Mouse (Mus musculus) forebrain, embryonic 11.5 days (tissue): Measurements from ENCODE around the gene Gm10643. TPM values are rescaled to one million over a fixed set of nuclear protein-coding genes. Genes with fewer than 3 reads are reported as not detected.

Experiments used
- ATAC-seq: fragments of 200-750 bp; cut with Nextera tagmentation; replicated peaks from 2 replicates; pipeline ENCODE4 v1.8.0; 2017; ENCODE audit warnings: moderate TSS enrichment; ENCODE audit not compliant: low FRiP score
- DNase-seq: peaks from one replicate; pipeline ENCODE4 v3.0.0-alpha.2; 2017; ENCODE audit warnings: low spot score
- H3K27ac ChIP-seq: fragments of 300-500 bp; sonication (generic); 2 replicates; pipeline ENCODE4 v1.5.1; 2014; ENCODE audit warnings: low read depth, low read length
- H3K27me3 ChIP-seq: fragments of 300-500 bp; sonication (generic); 2 replicates; pipeline ENCODE4 v1.6.1; 2014; ENCODE audit warnings: mild to moderate bottlenecking, low read length, mixed read lengths; ENCODE audit not compliant: control insufficient read depth, insufficient read depth
- H3K36me3 ChIP-seq: fragments of 300-500 bp; sonication (generic); 2 replicates; pipeline ENCODE4 v1.6.1; 2014; ENCODE audit warnings: mild to moderate bottlenecking, low read length, moderate library complexity, mixed read lengths; ENCODE audit not compliant: control insufficient read depth, insufficient read depth
- H3K4me1 ChIP-seq: fragments of 300-500 bp; sonication (generic); replicated peaks from 2 replicates; pipeline ENCODE4 v1.6.1; 2014; ENCODE audit warnings: low read length, mixed read lengths; ENCODE audit not compliant: control insufficient read depth, insufficient read depth
- H3K4me2 ChIP-seq: fragments of 300-500 bp; sonication (generic); 2 replicates; pipeline ENCODE4 v1.6.1; 2014; ENCODE audit warnings: low read depth, mild to moderate bottlenecking, low read length, moderate library complexity, mixed read lengths; ENCODE audit not compliant: severe bottlenecking
- H3K4me3 ChIP-seq: fragments of 300-500 bp; sonication (generic); 2 replicates; pipeline ENCODE4 v1.5.1; 2014; ENCODE audit warnings: low read depth, low read length
- H3K9ac ChIP-seq: fragments of 300-500 bp; sonication (generic); 2 replicates; pipeline ENCODE4 v1.6.1; 2014; ENCODE audit warnings: low read length
- H3K9me3 ChIP-seq: fragments of 300-500 bp; sonication (generic); 2 replicates; pipeline ENCODE4 v1.6.1; 2016; ENCODE audit warnings: low read length, mixed read lengths; ENCODE audit not compliant: control insufficient read depth
- WGBS: fragments of 180-500 bp; shearing (Covaris S2); extraction: QIAGEN DNeasy Blood & Tissue Kit; methylation state at CpG from one replicate; pipeline ENCODE4 v1.1.7; 2014; 5-methylcytosine and 5-hydroxymethylcytosine counted together
- polyA plus RNA-seq: library from polyadenylated mRNA; unstranded; fragments of >200 nt; fragmentation: Nextera tagmentation; extraction: Ambion mirVana; gene quantifications from 2 replicates; pipeline ENCODE4 v1.2.1, GENCODE M21; 2014

Gene Gm10643
- polyA plus RNA-seq, 1 experiment from 2014 or later = 1.6 TPM

- WGBS = 3% methylated on average over 40 of the region's 40 CpGs
- Histone ChIP-seq H3K27me3 (peaks cover 40% of the 10 kb centered on the region), H3K4me3 (peak within 1 kb of the TSS; percentile 28)
Measured at GRCm38 (mm10) chr8:84042066-84042947, 22.6 kb downstream of the Gm10643 start, which contains the start of gene Il27ra. TSS of gene Il27ra (minus strand) at chr8:84042589.

GRCm38 (mm10) chr8:84039050-84039449, 25.9 kb downstream of the Gm10643 start:
- Histone ChIP-seq H3K9me3 (no peaks in the 10 kb centered on the region), H3K36me3 (no peaks in the 10 kb centered on the region), H3K27ac (no peak overlapping the region), H3K9ac (no peak overlapping the region), H3K4me3 (no peak overlapping the region), H3K27me3 (peaks cover 30% of the 10 kb centered on the region), H3K4me1 (0 out of 2 replicates have a peak, but pooled peaks cover 8% of the 10 kb centered on the region), H3K4me2 (no peak overlapping the region)
- WGBS = 9% methylated on average over 5 of the region's 5 CpGs
- DNase-seq (peak; percentile 91), ATAC-seq (peak; percentile 30; the same call in 1 of the 2 replicates)

More at GRCm38 (mm10) chr8:84042066-84042947, 22.6 kb downstream of the Gm10643 start, which contains the start of gene Il27ra:
- Histone ChIP-seq H3K4me1 (0 out of 2 replicates have a peak, but pooled peaks cover 8% of the 10 kb centered on the region), H3K9ac (peak within 1 kb of the TSS; percentile 43; the same call in 1 of the 2 replicates), H3K36me3 (no peaks in the 10 kb centered on the region), H3K27ac (no peak within 1 kb of the TSS), H3K9me3 (no peaks in the 10 kb centered on the region), H3K4me2 (peak within 1 kb of the TSS; percentile 63)
- peak; percentile 83 for DNase-seq
- ATAC-seq = peak; percentile 77

GRCm38 (mm10) chr8:84038015-84038414, 26.9 kb downstream of the Gm10643 start:
- H3K4me1 ChIP-seq = 0 out of 2 replicates have a peak, but pooled peaks cover 8% of the 10 kb centered on the region
- peaks cover 20% of the 10 kb centered on the region for H3K27me3 ChIP-seq
- ATAC-seq (no peak), DNase-seq (no peak)
- 88% methylated on average over 5 of the region's 5 CpGs for WGBS
- H3K27ac ChIP-seq = no peak overlapping the region
- H3K9me3 ChIP-seq = no peaks in the 10 kb centered on the region
- H3K36me3 ChIP-seq = no peaks in the 10 kb centered on the region
- no peak overlapping the region for H3K4me3 ChIP-seq
- no peak overlapping the region for H3K9ac ChIP-seq
- H3K4me2 ChIP-seq = no peak overlapping the region

- H3K9ac ChIP-seq = no peak overlapping the region
- DNase-seq = no peak
- ATAC-seq = no peak
- H3K27ac ChIP-seq = no peak overlapping the region
- H3K4me2 ChIP-seq = no peak overlapping the region
- no peaks in the 10 kb centered on the region for H3K9me3 ChIP-seq
- 79% methylated on average over 4 of the region's 4 CpGs for WGBS
- H3K4me3 ChIP-seq = no peak overlapping the region
- no peaks in the 10 kb centered on the region for H3K4me1 ChIP-seq
- peaks cover 5% of the 10 kb centered on the region for H3K27me3 ChIP-seq
- no peaks in the 10 kb centered on the region for H3K36me3 ChIP-seq
Measured at GRCm38 (mm10) chr8:84032777-84033176, 32.2 kb downstream of the Gm10643 start.

GRCm38 (mm10) chr8:84029272-84029671, 35.7 kb downstream of the Gm10643 start:
- DNase-seq (no peak), ATAC-seq (no peak)
- Histone ChIP-seq H3K27me3 (peaks cover 16% of the 10 kb centered on the region), H3K9me3 (no peaks in the 10 kb centered on the region), H3K9ac (no peak overlapping the region), H3K27ac (no peak overlapping the region), H3K36me3 (no peaks in the 10 kb centered on the region), H3K4me2 (no peak overlapping the region), H3K4me3 (no peak overlapping the region), H3K4me1 (no peaks in the 10 kb centered on the region)
- WGBS = 93% methylated on average over 5 of the region's 5 CpGs

- 15% methylated on average over 10 of the region's 10 CpGs for WGBS
- H3K9me3 ChIP-seq = no peaks in the 10 kb centered on the region
- peaks cover 16% of the 10 kb centered on the region for H3K27me3 ChIP-seq
Measured at GRCm38 (mm10) chr8:84027449-84027848, 37.5 kb downstream of the Gm10643 start.

GRCm38 (mm10) chr8:84025863-84026262, 39.1 kb downstream of the Gm10643 start:
- Histone ChIP-seq H3K9ac (peak overlapping the region; percentile 41; the same call in 1 of the 2 replicates), H3K9me3 (no peaks in the 10 kb centered on the region), H3K4me3 (peak overlapping the region; percentile 34), H3K4me1 (0 out of 2 replicates have a peak, but pooled peaks cover 3% of the 10 kb centered on the region), H3K36me3 (no peaks in the 10 kb centered on the region), H3K4me2 (peak overlapping the region; percentile 61), H3K27me3 (peaks cover 22% of the 10 kb centered on the region), H3K27ac (no peak overlapping the region)
- peak; percentile 86 for DNase-seq
- 1% methylated on average over 41 of the region's 41 CpGs for WGBS
- peak; percentile 80 for ATAC-seq

More at GRCm38 (mm10) chr8:84027449-84027848, 37.5 kb downstream of the Gm10643 start:
- no peak for ATAC-seq
- no peak overlapping the region for H3K27ac ChIP-seq
- no peak overlapping the region for H3K4me2 ChIP-seq
- no peaks in the 10 kb centered on the region for H3K36me3 ChIP-seq
- no peaks in the 10 kb centered on the region for H3K4me1 ChIP-seq
- H3K4me3 ChIP-seq = no peak overlapping the region
- H3K9ac ChIP-seq = no peak overlapping the region
- DNase-seq = peak; percentile 46

GRCm38 (mm10) chr8:84024171-84024570, 40.8 kb downstream of the Gm10643 start:
- 11% methylated on average over 10 of the region's 10 CpGs for WGBS
- Histone ChIP-seq H3K9me3 (no peaks in the 10 kb centered on the region), H3K4me1 (0 out of 2 replicates have a peak, but pooled peaks cover 3% of the 10 kb centered on the region), H3K36me3 (no peaks in the 10 kb centered on the region), H3K9ac (no peak overlapping the region), H3K27me3 (peaks cover 25% of the 10 kb centered on the region), H3K4me2 (no peak overlapping the region), H3K27ac (no peak overlapping the region), H3K4me3 (no peak overlapping the region)
- peak; percentile 85 for DNase-seq
- no peak for ATAC-seq
